Mouse (Mus musculus) embryo, embryonic 10 days (tissue): ENCODE measurements at regions not wholly inside any gene's neighbourhood (a gene's known extent, or its start where the extent isn't known, plus 50 kb on each side); places are given as distances from the start of the nearest gene placed in this dataset.
A peak's percentile ranks its signal among the peaks of the same experiment; 100 is the strongest.

Experiments
- DNase-seq: peaks from one replicate; pipeline ENCODE4 v3.0.0-alpha.2; 2015; ENCODE audit warnings: low spot score

GRCm38 (mm10) chr4:142638057-142638456, 398.9 kb upstream of the Kazn start:
- no peak for DNase-seq

- DNase-seq: no peak
Observed at GRCm38 (mm10) chr4:142634398-142634797, 395.2 kb upstream of the Kazn start.

GRCm38 (mm10) chr4:142633667-142634350, 394.6 kb upstream of the Kazn start:
- no peak for DNase-seq

- DNase-seq: no peak
Observed at GRCm38 (mm10) chr4:142626503-142627194, 387.4 kb upstream of the Kazn start.

GRCm38 (mm10) chr4:142625456-142625855, 386.3 kb upstream of the Kazn start:
- no peak for DNase-seq

GRCm38 (mm10) chr4:142622151-142622861, 383.1 kb upstream of the Kazn start:
- peak; percentile 78 for DNase-seq

GRCm38 (mm10) chr4:142619396-142619795, 380.2 kb upstream of the Kazn start:
- DNase-seq: no peak

GRCm38 (mm10) chr4:142618770-142619169, 379.6 kb upstream of the Kazn start:
- DNase-seq: no peak

- peak; percentile 68 for DNase-seq
Observed at GRCm38 (mm10) chr4:142617676-142618075, 378.5 kb upstream of the Kazn start.

GRCm38 (mm10) chr4:142616901-142617300, 377.7 kb upstream of the Kazn start:
- DNase-seq: no peak

- DNase-seq: no peak
Observed at GRCm38 (mm10) chr4:142605098-142605497, 365.9 kb upstream of the Kazn start.

- DNase-seq: no peak
Observed at GRCm38 (mm10) chr4:142597214-142597613, 358.0 kb upstream of the Kazn start.

- no peak for DNase-seq
Observed at GRCm38 (mm10) chr4:142589084-142589741, 350.0 kb upstream of the Kazn start.

GRCm38 (mm10) chr4:142588418-142589083, 349.4 kb upstream of the Kazn start:
- no peak for DNase-seq

GRCm38 (mm10) chr4:142587345-142588035, 348.3 kb upstream of the Kazn start:
- no peak for DNase-seq

GRCm38 (mm10) chr4:142578536-142578935, 339.3 kb upstream of the Kazn start:
- peak; percentile 44 for DNase-seq

GRCm38 (mm10) chr4:142577519-142577918, 338.3 kb upstream of the Kazn start:
- peak; percentile 17 for DNase-seq

- no peak for DNase-seq
Observed at GRCm38 (mm10) chr4:142574528-142574927, 335.3 kb upstream of the Kazn start.

- no peak for DNase-seq
Observed at GRCm38 (mm10) chr4:142570712-142571111, 331.5 kb upstream of the Kazn start.

- no peak for DNase-seq
Observed at GRCm38 (mm10) chr4:142568556-142568955, 329.4 kb upstream of the Kazn start.

GRCm38 (mm10) chr4:142554716-142555115, 315.5 kb upstream of the Kazn start:
- peak; percentile 24 for DNase-seq
